Mouse (Mus musculus): ENCODE results near the gene Zswim2. TPM values are rescaled to one million over a fixed set of nuclear protein-coding genes. Genes with fewer than 3 reads are reported as not detected.
"Not testable (repeated sequence)": the region's sequence is repeated elsewhere in the genome, so short reads cannot be mapped to it uniquely, and the experiment has no call there.

The Zswim2 gene
- polyA plus RNA-seq (2015; fragmentation: Nextera tagmentation; extraction: Ambion mirVana) = not detected in 2 replicates

DNA sequence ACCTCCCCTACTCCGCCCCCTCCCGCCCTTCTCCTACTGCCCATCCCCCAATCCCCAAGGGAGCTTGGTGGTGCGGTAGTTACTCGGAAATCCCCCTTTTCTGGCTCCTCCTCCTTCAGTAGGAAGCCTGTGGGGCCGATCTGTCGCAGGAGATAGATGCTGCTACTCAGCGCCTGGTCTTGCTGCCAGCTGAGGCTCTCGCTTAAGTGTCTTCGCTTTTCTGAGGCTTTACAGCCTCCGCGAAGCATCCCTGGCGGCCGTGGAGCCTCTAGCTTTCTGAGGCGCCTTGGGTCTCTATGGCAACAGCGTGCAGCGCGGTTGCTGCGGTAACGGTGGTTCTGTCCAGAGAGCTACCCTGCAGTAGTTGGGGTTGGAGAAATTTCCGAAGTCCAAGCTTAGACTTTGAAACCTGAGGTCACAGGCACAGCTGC is at the start of gene Zswim2:
TSS of gene Zswim2 (minus strand) at position 298 of the 431 bp plus-strand sequence.
- Histone ChIP-seq H3K4me2 (peak within 1 kb of the TSS; percentile 41), H3K9me3 (no peaks in the 10 kb centered on the region), H3K27ac (no peak within 1 kb of the TSS), H3K4me1 (peaks cover 5% of the 10 kb centered on the region), H3K9ac (no peak within 1 kb of the TSS), H3K4me3 (peak within 1 kb of the TSS; percentile 23), H3K27me3 (no peaks in the 10 kb centered on the region), H3K36me3 (no peaks in the 10 kb centered on the region)
- ATAC-seq (ENCODE audit: insufficient number of reproducible peaks, low FRiP score, low TSS enrichment, low read depth) = no peak
- WGBS = under 1% methylated on average over 20 of the region's 20 CpGs

DNA sequence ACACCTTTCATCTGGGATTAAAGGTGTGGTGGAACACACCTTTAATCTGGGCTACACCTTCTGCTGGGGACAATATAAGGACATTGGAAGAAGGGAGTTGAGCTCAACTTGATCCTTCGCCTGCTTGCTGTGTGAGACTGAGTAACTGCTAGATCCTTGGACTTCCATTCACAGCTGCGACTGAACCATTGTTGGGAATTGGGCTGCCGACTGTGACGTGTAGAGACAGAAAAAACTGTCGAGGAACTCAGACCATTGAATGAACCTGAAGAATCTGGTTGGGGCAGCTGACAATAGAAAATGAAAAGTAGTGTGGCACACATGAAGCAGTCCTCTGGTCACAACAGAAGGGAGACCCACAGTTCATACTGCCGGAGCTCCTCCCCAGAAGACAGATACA is 49.2 kb upstream of the Zswim2 start, which contains the start of gene Gm13691:
TSS of gene Gm13691 (plus strand) at position 301 of the 400 bp plus-strand sequence.
- not testable (repeated sequence) for H3K9ac ChIP-seq; H3K27me3 ChIP-seq; H3K4me2 ChIP-seq; H3K36me3 ChIP-seq; H3K4me1 ChIP-seq; H3K4me3 ChIP-seq; H3K9me3 ChIP-seq; H3K27ac ChIP-seq; ATAC-seq (ENCODE audit: insufficient number of reproducible peaks, low FRiP score, low TSS enrichment, low read depth)
- WGBS = no CpG with 5 or more reads among the region's 6 CpGs

DNA sequence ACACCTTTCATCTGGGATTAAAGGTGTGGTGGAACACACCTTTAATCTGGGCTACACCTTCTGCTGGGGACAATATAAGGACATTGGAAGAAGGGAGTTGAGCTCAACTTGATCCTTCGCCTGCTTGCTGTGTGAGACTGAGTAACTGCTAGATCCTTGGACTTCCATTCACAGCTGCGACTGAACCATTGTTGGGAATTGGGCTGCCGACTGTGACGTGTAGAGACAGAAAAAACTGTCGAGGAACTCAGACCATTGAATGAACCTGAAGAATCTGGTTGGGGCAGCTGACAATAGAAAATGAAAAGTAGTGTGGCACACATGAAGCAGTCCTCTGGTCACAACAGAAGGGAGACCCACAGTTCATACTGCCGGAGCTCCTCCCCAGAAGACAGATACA is 43.4 kb upstream of the Zswim2 start, which contains the start of gene Gm13697:
TSS of gene Gm13697 (plus strand) at position 301 of the 400 bp plus-strand sequence.
- H3K4me3 ChIP-seq; H3K27ac ChIP-seq; ATAC-seq (ENCODE audit: insufficient number of reproducible peaks, low FRiP score, low TSS enrichment, low read depth); H3K4me1 ChIP-seq; H3K4me2 ChIP-seq; H3K27me3 ChIP-seq; H3K36me3 ChIP-seq; H3K9ac ChIP-seq; H3K9me3 ChIP-seq: not testable (repeated sequence)
- WGBS = no CpG with 5 or more reads among the region's 6 CpGs

DNA sequence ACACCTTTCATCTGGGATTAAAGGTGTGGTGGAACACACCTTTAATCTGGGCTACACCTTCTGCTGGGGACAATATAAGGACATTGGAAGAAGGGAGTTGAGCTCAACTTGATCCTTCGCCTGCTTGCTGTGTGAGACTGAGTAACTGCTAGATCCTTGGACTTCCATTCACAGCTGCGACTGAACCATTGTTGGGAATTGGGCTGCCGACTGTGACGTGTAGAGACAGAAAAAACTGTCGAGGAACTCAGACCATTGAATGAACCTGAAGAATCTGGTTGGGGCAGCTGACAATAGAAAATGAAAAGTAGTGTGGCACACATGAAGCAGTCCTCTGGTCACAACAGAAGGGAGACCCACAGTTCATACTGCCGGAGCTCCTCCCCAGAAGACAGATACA is 37.6 kb upstream of the Zswim2 start, which contains the start of gene Gm13694:
TSS of gene Gm13694 (plus strand) at position 301 of the 400 bp plus-strand sequence.
- H3K27ac ChIP-seq; H3K9me3 ChIP-seq; H3K4me2 ChIP-seq; H3K4me3 ChIP-seq; H3K27me3 ChIP-seq; H3K36me3 ChIP-seq; H3K4me1 ChIP-seq; H3K9ac ChIP-seq; ATAC-seq (ENCODE audit: insufficient number of reproducible peaks, low FRiP score, low TSS enrichment, low read depth): not testable (repeated sequence)
- no CpG with 5 or more reads among the region's 6 CpGs for WGBS

- H3K9ac ChIP-seq; H3K4me3 ChIP-seq; H3K4me1 ChIP-seq; H3K36me3 ChIP-seq; ATAC-seq (ENCODE audit: insufficient number of reproducible peaks, low FRiP score, low TSS enrichment, low read depth); H3K4me2 ChIP-seq; H3K9me3 ChIP-seq; H3K27me3 ChIP-seq; H3K27ac ChIP-seq: not testable (repeated sequence)
- WGBS = no CpG with 5 or more reads among the region's 6 CpGs
These were observed 31.8 kb upstream of the Zswim2 start, which contains the start of gene Gm13696 for GRCm38 (mm10) chr2:83972823-83973222. Gene Gm13696, plus strand, starts transcription at chr2:83973123.

DNA sequence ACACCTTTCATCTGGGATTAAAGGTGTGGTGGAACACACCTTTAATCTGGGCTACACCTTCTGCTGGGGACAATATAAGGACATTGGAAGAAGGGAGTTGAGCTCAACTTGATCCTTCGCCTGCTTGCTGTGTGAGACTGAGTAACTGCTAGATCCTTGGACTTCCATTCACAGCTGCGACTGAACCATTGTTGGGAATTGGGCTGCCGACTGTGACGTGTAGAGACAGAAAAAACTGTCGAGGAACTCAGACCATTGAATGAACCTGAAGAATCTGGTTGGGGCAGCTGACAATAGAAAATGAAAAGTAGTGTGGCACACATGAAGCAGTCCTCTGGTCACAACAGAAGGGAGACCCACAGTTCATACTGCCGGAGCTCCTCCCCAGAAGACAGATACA is 26.0 kb upstream of the Zswim2 start, which contains the start of gene Gm13695:
TSS of gene Gm13695 (plus strand) at position 301 of the 400 bp plus-strand sequence.
- WGBS = no CpG with 5 or more reads among the region's 6 CpGs
- not testable (repeated sequence) for H3K9ac ChIP-seq

GRCm38 (mm10) chr2:83961203-83961602 is 20.2 kb upstream of the Zswim2 start, which contains the start of gene Gm13693:
Gene Gm13693, plus strand, starts transcription at chr2:83961503.
- not testable (repeated sequence) for ATAC-seq (ENCODE audit: insufficient number of reproducible peaks, low FRiP score, low TSS enrichment, low read depth); H3K36me3 ChIP-seq; H3K27ac ChIP-seq; H3K4me1 ChIP-seq; H3K4me2 ChIP-seq; H3K4me3 ChIP-seq; H3K9me3 ChIP-seq; H3K27me3 ChIP-seq; H3K9ac ChIP-seq
- no CpG with 5 or more reads among the region's 6 CpGs for WGBS

More for the DNA sequence above, 26.0 kb upstream of the Zswim2 start, which contains the start of gene Gm13695:
- not testable (repeated sequence) for H3K27ac ChIP-seq; H3K4me1 ChIP-seq; H3K9me3 ChIP-seq; H3K4me3 ChIP-seq; H3K4me2 ChIP-seq; H3K27me3 ChIP-seq; ATAC-seq (ENCODE audit: insufficient number of reproducible peaks, low FRiP score, low TSS enrichment, low read depth); H3K36me3 ChIP-seq

- WGBS = no CpG with 5 or more reads among the region's 6 CpGs
- H3K9ac ChIP-seq; H3K9me3 ChIP-seq; H3K4me2 ChIP-seq; H3K36me3 ChIP-seq; H3K27ac ChIP-seq; H3K4me1 ChIP-seq; H3K27me3 ChIP-seq; H3K4me3 ChIP-seq; ATAC-seq (ENCODE audit: insufficient number of reproducible peaks, low FRiP score, low TSS enrichment, low read depth): not testable (repeated sequence)
These were observed 14.4 kb upstream of the Zswim2 start, which contains the start of gene Gm13698 for GRCm38 (mm10) chr2:83955393-83955792. Gene Gm13698, plus strand, starts transcription at chr2:83955693.

- Histone ChIP-seq H3K4me3 (no peak overlapping the region), H3K4me1 (peaks cover 5% of the 10 kb centered on the region), H3K9ac (no peak overlapping the region), H3K4me2 (no peak overlapping the region), H3K9me3 (no peaks in the 10 kb centered on the region), H3K27ac (no peak overlapping the region), H3K36me3 (no peaks in the 10 kb centered on the region), H3K27me3 (no peaks in the 10 kb centered on the region)
- 73% methylated on average over 4 of the region's 4 CpGs for WGBS
- ATAC-seq (ENCODE audit: insufficient number of reproducible peaks, low FRiP score, low TSS enrichment, low read depth) = no peak
These were observed 764 bp upstream of the Zswim2 start for GRCm38 (mm10) chr2:83941792-83942191.

DNA sequence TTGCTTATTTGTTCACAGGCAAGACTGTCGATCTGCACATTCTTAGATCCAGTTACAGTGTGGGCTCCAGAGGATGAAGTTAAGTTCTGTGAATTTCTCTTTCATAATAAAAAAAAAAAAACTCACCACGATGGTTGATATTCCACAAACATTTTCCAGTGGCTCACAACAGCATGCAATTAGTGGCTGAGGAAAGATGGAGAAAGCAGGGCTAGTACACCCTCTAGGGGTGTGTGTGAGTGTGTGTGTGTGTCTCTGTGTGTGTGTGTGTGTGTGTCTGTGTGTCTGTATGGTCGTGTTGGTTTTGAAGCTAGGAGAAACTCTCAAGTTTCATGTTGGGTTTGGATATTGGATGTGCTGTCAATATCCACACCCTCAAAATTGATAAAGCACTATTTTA is 350 bp upstream of the Zswim2 start:
- peaks cover 5% of the 10 kb centered on the region for H3K4me1 ChIP-seq
- peak overlapping the region; percentile 23; the same call in 1 of the 2 replicates for H3K4me3 ChIP-seq
- no peaks in the 10 kb centered on the region for H3K9me3 ChIP-seq
- no peak for ATAC-seq (ENCODE audit: insufficient number of reproducible peaks, low FRiP score, low TSS enrichment, low read depth)
- H3K4me2 ChIP-seq = peak overlapping the region; percentile 41
- H3K9ac ChIP-seq = no peak overlapping the region
- no peaks in the 10 kb centered on the region for H3K27me3 ChIP-seq
- WGBS = 34% methylated on average over 3 of the region's 3 CpGs
- H3K27ac ChIP-seq = no peak overlapping the region
- H3K36me3 ChIP-seq = no peaks in the 10 kb centered on the region

DNA sequence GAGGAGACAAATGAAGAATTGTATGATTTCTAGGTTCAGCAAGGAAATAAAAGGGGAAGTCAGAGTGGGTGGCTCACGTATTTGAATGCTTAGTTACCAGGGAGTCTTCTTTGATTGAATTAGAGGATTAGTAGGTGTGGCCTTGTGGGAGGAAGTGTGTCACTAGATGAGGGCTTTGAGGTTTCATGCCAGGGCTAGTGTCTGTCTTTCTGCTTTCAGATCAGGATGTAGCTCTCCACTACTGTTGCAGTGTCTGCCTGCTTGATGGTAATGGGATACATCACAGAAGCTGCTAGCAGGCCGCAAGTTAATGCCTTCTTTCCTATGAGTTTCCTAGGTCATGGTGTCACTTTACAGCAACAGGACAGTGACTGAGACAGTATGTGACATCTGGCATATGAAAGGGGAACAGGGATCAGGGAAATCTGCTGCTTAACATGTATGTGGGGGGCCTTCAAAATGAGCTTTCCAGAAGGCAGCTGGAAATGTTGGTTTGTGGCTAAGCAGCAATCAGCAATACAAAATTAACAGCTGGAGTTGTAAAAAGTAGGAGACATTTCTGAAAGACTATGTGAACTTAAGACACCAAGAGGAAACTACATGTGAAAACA is 11.4 kb downstream of the Zswim2 start:
- Histone ChIP-seq H3K27ac (no peak overlapping the region), H3K36me3 (no peaks in the 10 kb centered on the region), H3K9me3 (no peaks in the 10 kb centered on the region), H3K4me1 (no peaks in the 10 kb centered on the region), H3K4me2 (no peak overlapping the region), H3K9ac (no peak overlapping the region), H3K4me3 (no peak overlapping the region), H3K27me3 (no peaks in the 10 kb centered on the region)
- 42% methylated on average over 2 of the region's 2 CpGs for WGBS
- ATAC-seq (ENCODE audit: insufficient number of reproducible peaks, low FRiP score, low TSS enrichment, low read depth) = no peak

DNA sequence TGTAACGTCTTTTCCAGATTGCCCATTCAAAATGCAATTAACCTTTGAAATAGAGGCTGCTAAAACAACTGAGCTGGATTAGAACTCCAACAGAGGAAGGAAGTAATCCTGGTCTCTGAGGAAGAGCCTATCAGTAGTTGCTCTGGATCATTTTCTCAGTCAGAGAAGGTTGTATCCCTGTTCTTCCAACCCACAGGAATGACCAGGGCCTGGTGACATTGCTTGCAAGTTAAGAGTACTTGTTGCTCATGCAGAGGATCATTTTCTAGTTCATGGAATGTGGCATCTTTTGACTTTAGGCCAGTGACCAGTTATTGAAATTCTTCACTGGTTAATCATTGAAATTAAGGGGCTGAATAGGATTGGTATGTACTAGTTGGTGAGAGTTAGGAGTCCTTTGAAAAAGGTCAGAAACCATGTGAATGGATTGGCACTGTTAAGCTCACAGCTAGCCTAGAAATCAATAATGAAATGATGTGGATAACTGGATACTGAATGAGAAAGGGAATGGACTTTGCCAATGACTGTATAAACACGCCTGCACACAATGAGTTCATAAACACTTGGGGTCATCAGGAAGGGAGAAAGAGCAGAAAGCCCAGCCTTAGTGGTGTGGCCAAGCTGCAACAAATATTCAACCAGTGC is 39.0 kb downstream of the Zswim2 start:
- Histone ChIP-seq H3K4me1 (no peaks in the 10 kb centered on the region), H3K9ac (no peak overlapping the region), H3K9me3 (no peaks in the 10 kb centered on the region), H3K36me3 (no peaks in the 10 kb centered on the region), H3K4me2 (no peak overlapping the region), H3K4me3 (no peak overlapping the region), H3K27ac (no peak overlapping the region), H3K27me3 (no peaks in the 10 kb centered on the region)
- no peak for ATAC-seq (ENCODE audit: insufficient number of reproducible peaks, low FRiP score, low TSS enrichment, low read depth)
- 67% methylated on average over 2 of the region's 2 CpGs for WGBS

All from limb, embryonic 15.5 days (tissue).